Mouse (Mus musculus): ENCODE measurements around the gene Nupr1l. TPM values are rescaled to one million over a fixed set of nuclear protein-coding genes. Genes with fewer than 3 reads are reported as not detected.
A peak's percentile ranks its signal among the peaks of the same experiment; 100 is the strongest.

Gene Nupr1l
- polyA plus RNA-seq (2014; fragmentation: Nextera tagmentation; extraction: Ambion mirVana): 5.4 and 6.0 TPM in 2 replicates

GRCm38 (mm10) chr5:129908242-129908965 is at the start of gene Nupr1l:
Gene Nupr1l, plus strand, starts transcription at chr5:129908540.
- WGBS: under 1% methylated on average over 63 of the region's 63 CpGs
- ATAC-seq (ENCODE audit: low FRiP score, low TSS enrichment) (peak; percentile 97), DNase-seq (peak; percentile 97)
- peaks cover 9% of the 10 kb centered on the region; the same call in 1 of the 2 replicates for H3K4me1 ChIP-seq (ENCODE audit: control insufficient read depth, insufficient read depth, low read length)
- peak within 1 kb of the TSS; percentile 98 for H3K27ac ChIP-seq (replicated peaks; ENCODE audit: low read depth, low read length)
- H3K9me3 ChIP-seq (ENCODE audit: control insufficient read depth, low read length): no peaks in the 10 kb centered on the region
- H3K4me3 ChIP-seq (replicated peaks; ENCODE audit: low read depth, low read length): peak within 1 kb of the TSS; percentile 65
- H3K27me3 ChIP-seq (ENCODE audit: control insufficient read depth, insufficient read depth, low read length): no peaks in the 10 kb centered on the region
- peaks cover 4% of the 10 kb centered on the region; the same call in 1 of the 2 replicates for H3K36me3 ChIP-seq (ENCODE audit: control insufficient read depth, insufficient read depth, low read length)
- H3K4me2 ChIP-seq (ENCODE audit: low read length): peak within 1 kb of the TSS; percentile 79
- peak within 1 kb of the TSS; percentile 85 for H3K9ac ChIP-seq (replicated peaks; ENCODE audit: low read length)

- Histone ChIP-seq H3K4me3 (replicated peaks; ENCODE audit: low read depth, low read length) (no peak overlapping the region), H3K9me3 (ENCODE audit: control insufficient read depth, low read length) (no peaks in the 10 kb centered on the region), H3K4me2 (ENCODE audit: low read length) (no peak overlapping the region), H3K9ac (replicated peaks; ENCODE audit: low read length) (no peak overlapping the region), H3K27ac (replicated peaks; ENCODE audit: low read depth, low read length) (no peak overlapping the region), H3K4me1 (ENCODE audit: control insufficient read depth, insufficient read depth, low read length) (no peaks in the 10 kb centered on the region), H3K36me3 (ENCODE audit: control insufficient read depth, insufficient read depth, low read length) (peaks cover 35% of the 10 kb centered on the region), H3K27me3 (ENCODE audit: control insufficient read depth, insufficient read depth, low read length) (no peaks in the 10 kb centered on the region)
- WGBS: 99% methylated on average over 6 of the region's 6 CpGs
- ATAC-seq (ENCODE audit: low FRiP score, low TSS enrichment) (no peak), DNase-seq (no peak)
These were observed 46.0 kb upstream of the Nupr1l start for GRCm38 (mm10) chr5:129862325-129862724.

- H3K4me1 ChIP-seq (ENCODE audit: control insufficient read depth, insufficient read depth, low read length): no peaks in the 10 kb centered on the region
- no peaks in the 10 kb centered on the region for H3K27me3 ChIP-seq (ENCODE audit: control insufficient read depth, insufficient read depth, low read length)
- no peak overlapping the region for H3K4me3 ChIP-seq (replicated peaks; ENCODE audit: low read depth, low read length)
- no peak overlapping the region for H3K27ac ChIP-seq (replicated peaks; ENCODE audit: low read depth, low read length)
- 8% methylated on average over 18 of the region's 18 CpGs for WGBS
- ATAC-seq (ENCODE audit: low FRiP score, low TSS enrichment) (no peak), DNase-seq (peak; percentile 35)
- no peak overlapping the region for H3K4me2 ChIP-seq (ENCODE audit: low read length)
- H3K9ac ChIP-seq (replicated peaks; ENCODE audit: low read length): no peak overlapping the region
- H3K9me3 ChIP-seq (ENCODE audit: control insufficient read depth, low read length): no peaks in the 10 kb centered on the region
- H3K36me3 ChIP-seq (ENCODE audit: control insufficient read depth, insufficient read depth, low read length): peaks cover 21% of the 10 kb centered on the region
These were observed 43.9 kb upstream of the Nupr1l start for GRCm38 (mm10) chr5:129864467-129864866.

- Histone ChIP-seq H3K9me3 (ENCODE audit: control insufficient read depth, low read length) (no peaks in the 10 kb centered on the region), H3K36me3 (ENCODE audit: control insufficient read depth, insufficient read depth, low read length) (peaks cover 10% of the 10 kb centered on the region; the same call in 1 of the 2 replicates), H3K4me1 (ENCODE audit: control insufficient read depth, insufficient read depth, low read length) (no peaks in the 10 kb centered on the region), H3K4me2 (ENCODE audit: low read length) (no peak overlapping the region), H3K9ac (replicated peaks; ENCODE audit: low read length) (no peak overlapping the region), H3K27ac (replicated peaks; ENCODE audit: low read depth, low read length) (no peak overlapping the region), H3K27me3 (ENCODE audit: control insufficient read depth, insufficient read depth, low read length) (no peaks in the 10 kb centered on the region), H3K4me3 (replicated peaks; ENCODE audit: low read depth, low read length) (no peak overlapping the region)
- ATAC-seq (ENCODE audit: low FRiP score, low TSS enrichment) (no peak), DNase-seq (no peak)
- WGBS: 90% methylated on average over 12 of the region's 12 CpGs
These were observed 42.5 kb upstream of the Nupr1l start for GRCm38 (mm10) chr5:129865841-129866240.

GRCm38 (mm10) chr5:129869238-129869995 is 38.9 kb upstream of the Nupr1l start:
- no peak overlapping the region for H3K4me2 ChIP-seq (ENCODE audit: low read length)
- no peaks in the 10 kb centered on the region for H3K9me3 ChIP-seq (ENCODE audit: control insufficient read depth, low read length)
- ATAC-seq (ENCODE audit: low FRiP score, low TSS enrichment) (no peak), DNase-seq (no peak)
- H3K9ac ChIP-seq (replicated peaks; ENCODE audit: low read length): no peak overlapping the region
- no peaks in the 10 kb centered on the region for H3K36me3 ChIP-seq (ENCODE audit: control insufficient read depth, insufficient read depth, low read length)
- no peak overlapping the region for H3K4me3 ChIP-seq (replicated peaks; ENCODE audit: low read depth, low read length)
- no peaks in the 10 kb centered on the region for H3K27me3 ChIP-seq (ENCODE audit: control insufficient read depth, insufficient read depth, low read length)
- no peak overlapping the region for H3K27ac ChIP-seq (replicated peaks; ENCODE audit: low read depth, low read length)
- WGBS: 88% methylated on average over 19 of the region's 19 CpGs
- no peaks in the 10 kb centered on the region for H3K4me1 ChIP-seq (ENCODE audit: control insufficient read depth, insufficient read depth, low read length)

GRCm38 (mm10) chr5:129871238-129871637 is 37.1 kb upstream of the Nupr1l start:
- Histone ChIP-seq H3K27ac (replicated peaks; ENCODE audit: low read depth, low read length) (no peak overlapping the region), H3K4me2 (ENCODE audit: low read length) (no peak overlapping the region), H3K4me1 (ENCODE audit: control insufficient read depth, insufficient read depth, low read length) (no peaks in the 10 kb centered on the region), H3K4me3 (replicated peaks; ENCODE audit: low read depth, low read length) (no peak overlapping the region), H3K36me3 (ENCODE audit: control insufficient read depth, insufficient read depth, low read length) (no peaks in the 10 kb centered on the region), H3K9me3 (ENCODE audit: control insufficient read depth, low read length) (no peaks in the 10 kb centered on the region), H3K9ac (replicated peaks; ENCODE audit: low read length) (no peak overlapping the region), H3K27me3 (ENCODE audit: control insufficient read depth, insufficient read depth, low read length) (no peaks in the 10 kb centered on the region)
- ATAC-seq (ENCODE audit: low FRiP score, low TSS enrichment): no peak
- 90% methylated on average over 2 of the region's 2 CpGs for WGBS
- no peak for DNase-seq

- H3K27me3 ChIP-seq (ENCODE audit: control insufficient read depth, insufficient read depth, low read length): no peaks in the 10 kb centered on the region
- no peak overlapping the region for H3K27ac ChIP-seq (replicated peaks; ENCODE audit: low read depth, low read length)
- WGBS: 89% methylated on average over 12 of the region's 12 CpGs
- no peaks in the 10 kb centered on the region for H3K36me3 ChIP-seq (ENCODE audit: control insufficient read depth, insufficient read depth, low read length)
- no peak for DNase-seq
- no peaks in the 10 kb centered on the region for H3K9me3 ChIP-seq (ENCODE audit: control insufficient read depth, low read length)
- H3K4me1 ChIP-seq (ENCODE audit: control insufficient read depth, insufficient read depth, low read length): no peaks in the 10 kb centered on the region
- H3K9ac ChIP-seq (replicated peaks; ENCODE audit: low read length): no peak overlapping the region
- H3K4me2 ChIP-seq (ENCODE audit: low read length): no peak overlapping the region
- ATAC-seq (ENCODE audit: low FRiP score, low TSS enrichment): no peak
- H3K4me3 ChIP-seq (replicated peaks; ENCODE audit: low read depth, low read length): no peak overlapping the region
These were observed 34.4 kb upstream of the Nupr1l start for GRCm38 (mm10) chr5:129873942-129874341.

- no peak for DNase-seq
- Histone ChIP-seq H3K9ac (replicated peaks; ENCODE audit: low read length) (no peak overlapping the region), H3K4me3 (replicated peaks; ENCODE audit: low read depth, low read length) (no peak overlapping the region), H3K9me3 (ENCODE audit: control insufficient read depth, low read length) (no peaks in the 10 kb centered on the region), H3K27ac (replicated peaks; ENCODE audit: low read depth, low read length) (no peak overlapping the region), H3K4me1 (ENCODE audit: control insufficient read depth, insufficient read depth, low read length) (no peaks in the 10 kb centered on the region), H3K27me3 (ENCODE audit: control insufficient read depth, insufficient read depth, low read length) (no peaks in the 10 kb centered on the region), H3K36me3 (ENCODE audit: control insufficient read depth, insufficient read depth, low read length) (peaks cover 2% of the 10 kb centered on the region; the same call in 1 of the 2 replicates), H3K4me2 (ENCODE audit: low read length) (no peak overlapping the region)
- WGBS: 73% methylated on average over 11 of the region's 11 CpGs
- no peak for ATAC-seq (ENCODE audit: low FRiP score, low TSS enrichment)
These were observed 33.2 kb upstream of the Nupr1l start for GRCm38 (mm10) chr5:129875098-129875497.

Data from midbrain, embryonic 14.5 days (tissue).